Mouse (Mus musculus): ENCODE data around the gene Gpatch11. TPM values are rescaled to one million over a fixed set of nuclear protein-coding genes. Genes with fewer than 3 reads are reported as not detected.
"Not testable (repeated sequence)": the region's sequence is repeated elsewhere in the genome, so short reads cannot be mapped to it uniquely, and the experiment has no call there.

Gpatch11 gene
- polyA plus RNA-seq (2012; ENCODE audit: insufficient read depth, insufficient read length, missing spikeins): 36.4 and 38.3 TPM in 2 replicates

- Histone ChIP-seq H3K4me1 (ENCODE audit: control insufficient read depth, insufficient read depth, low read length) (peaks cover 8% of the 10 kb centered on the region), H3K27ac (ENCODE audit: insufficient read depth, low read depth, low read length) (peak within 1 kb of the TSS; percentile 62), H3K4me3 (ENCODE audit: insufficient read depth, low read length) (peak within 1 kb of the TSS; percentile 97)
- TF ChIP-seq POLR2A (IDR thresholded peaks at IDR 0.05; ENCODE audit: borderline replicate concordance, low read depth, low read length): peak; percentile 55; the same call in 1 of the 2 replicates
- TF ChIP-seq CTCF (IDR thresholded peaks at IDR 0.05; ENCODE audit: low read depth, low read length): no peak
These were observed at the start of gene Gpatch11, which contains the start of gene Heatr5b for GRCm38 (mm10) chr17:78834856-78835835. Gene Gpatch11 (plus strand): TSS chr17:78835567. Gene Heatr5b (minus strand): TSS chr17:78835364.

GRCm38 (mm10) chr17:78788273-78788672, 47.1 kb upstream of the Gpatch11 start:
- H3K4me1 ChIP-seq (ENCODE audit: control insufficient read depth, insufficient read depth, low read length); H3K27ac ChIP-seq (ENCODE audit: insufficient read depth, low read depth, low read length); H3K4me3 ChIP-seq (ENCODE audit: insufficient read depth, low read length): not testable (repeated sequence)

- TF ChIP-seq POLR2A (IDR thresholded peaks at IDR 0.05; ENCODE audit: borderline replicate concordance, low read depth, low read length): no peak
- H3K4me3 ChIP-seq (ENCODE audit: insufficient read depth, low read length): no peak overlapping the region
- no peak overlapping the region for H3K27ac ChIP-seq (ENCODE audit: insufficient read depth, low read depth, low read length)
- no peaks in the 10 kb centered on the region for H3K4me1 ChIP-seq (ENCODE audit: control insufficient read depth, insufficient read depth, low read length)
These were observed 44.2 kb upstream of the Gpatch11 start for GRCm38 (mm10) chr17:78791068-78791689.

- H3K4me3 ChIP-seq (ENCODE audit: insufficient read depth, low read length): no peak overlapping the region
- H3K4me1 ChIP-seq (ENCODE audit: control insufficient read depth, insufficient read depth, low read length): peaks cover 2% of the 10 kb centered on the region
- TF ChIP-seq POLR2A (IDR thresholded peaks at IDR 0.05; ENCODE audit: borderline replicate concordance, low read depth, low read length) (no peak), CTCF (IDR thresholded peaks at IDR 0.05; ENCODE audit: low read depth, low read length) (no peak)
- no peak overlapping the region for H3K27ac ChIP-seq (ENCODE audit: insufficient read depth, low read depth, low read length)
These were observed 43.7 kb upstream of the Gpatch11 start for GRCm38 (mm10) chr17:78791690-78792070.

- no peak overlapping the region for H3K4me3 ChIP-seq (ENCODE audit: insufficient read depth, low read length)
- peaks cover 7% of the 10 kb centered on the region for H3K4me1 ChIP-seq (ENCODE audit: control insufficient read depth, insufficient read depth, low read length)
- TF ChIP-seq CTCF (IDR thresholded peaks at IDR 0.05; ENCODE audit: low read depth, low read length): no peak
- TF ChIP-seq POLR2A (IDR thresholded peaks at IDR 0.05; ENCODE audit: borderline replicate concordance, low read depth, low read length): no peak
- H3K27ac ChIP-seq (ENCODE audit: insufficient read depth, low read depth, low read length): no peak overlapping the region
These were observed 43.2 kb upstream of the Gpatch11 start for GRCm38 (mm10) chr17:78792122-78792521.

- peaks cover 18% of the 10 kb centered on the region for H3K4me1 ChIP-seq (ENCODE audit: control insufficient read depth, insufficient read depth, low read length)
- no peak overlapping the region for H3K4me3 ChIP-seq (ENCODE audit: insufficient read depth, low read length)
- TF ChIP-seq CTCF (IDR thresholded peaks at IDR 0.05; ENCODE audit: low read depth, low read length) (no peak), POLR2A (IDR thresholded peaks at IDR 0.05; ENCODE audit: borderline replicate concordance, low read depth, low read length) (no peak)
- no peak overlapping the region for H3K27ac ChIP-seq (ENCODE audit: insufficient read depth, low read depth, low read length)
These were observed 41.0 kb upstream of the Gpatch11 start for GRCm38 (mm10) chr17:78794390-78794789.

GRCm38 (mm10) chr17:78797222-78797621, 38.1 kb upstream of the Gpatch11 start:
- peak overlapping the region; percentile 53 for H3K27ac ChIP-seq (ENCODE audit: insufficient read depth, low read depth, low read length)
- H3K4me1 ChIP-seq (ENCODE audit: control insufficient read depth, insufficient read depth, low read length): peaks cover 18% of the 10 kb centered on the region
- TF ChIP-seq POLR2A (IDR thresholded peaks at IDR 0.05; ENCODE audit: borderline replicate concordance, low read depth, low read length) (no peak), CTCF (IDR thresholded peaks at IDR 0.05; ENCODE audit: low read depth, low read length) (no peak)
- no peak overlapping the region for H3K4me3 ChIP-seq (ENCODE audit: insufficient read depth, low read length)

- TF ChIP-seq POLR2A (IDR thresholded peaks at IDR 0.05; ENCODE audit: borderline replicate concordance, low read depth, low read length) (no peak), CTCF (IDR thresholded peaks at IDR 0.05; ENCODE audit: low read depth, low read length) (no peak)
- Histone ChIP-seq H3K27ac (ENCODE audit: insufficient read depth, low read depth, low read length) (no peak overlapping the region), H3K4me1 (ENCODE audit: control insufficient read depth, insufficient read depth, low read length) (no peaks in the 10 kb centered on the region), H3K4me3 (ENCODE audit: insufficient read depth, low read length) (no peak overlapping the region)
These were observed 26.3 kb upstream of the Gpatch11 start for GRCm38 (mm10) chr17:78809019-78809418.

- TF ChIP-seq CTCF (IDR thresholded peaks at IDR 0.05; ENCODE audit: low read depth, low read length) (no peak), POLR2A (IDR thresholded peaks at IDR 0.05; ENCODE audit: borderline replicate concordance, low read depth, low read length) (no peak)
- Histone ChIP-seq H3K27ac (ENCODE audit: insufficient read depth, low read depth, low read length) (no peak overlapping the region), H3K4me1 (ENCODE audit: control insufficient read depth, insufficient read depth, low read length) (no peaks in the 10 kb centered on the region)
These were observed 25.8 kb upstream of the Gpatch11 start for GRCm38 (mm10) chr17:78809582-78809981.

GRCm38 (mm10) chr17:78824346-78824745, 11.0 kb upstream of the Gpatch11 start:
- no peak for TF ChIP-seq POLR2A (IDR thresholded peaks at IDR 0.05; ENCODE audit: borderline replicate concordance, low read depth, low read length)
- H3K4me3 ChIP-seq (ENCODE audit: insufficient read depth, low read length): no peak overlapping the region
- no peak overlapping the region for H3K27ac ChIP-seq (ENCODE audit: insufficient read depth, low read depth, low read length)
- H3K4me1 ChIP-seq (ENCODE audit: control insufficient read depth, insufficient read depth, low read length): no peaks in the 10 kb centered on the region

More at GRCm38 (mm10) chr17:78809582-78809981, 25.8 kb upstream of the Gpatch11 start:
- no peak overlapping the region for H3K4me3 ChIP-seq (ENCODE audit: insufficient read depth, low read length)
